Mouse (Mus musculus) myocyte (in vitro differentiated cells): ENCODE results near the gene Hapln1.

ENCODE experiments used
- CEBPB ChIP-seq: IDR thresholded peaks from 2 replicates; pipeline ENCODE4 v1.6.1; 2011; ENCODE audit warnings: mild to moderate bottlenecking, moderate library complexity; ENCODE audit not compliant: poor library complexity, insufficient read depth, severe bottlenecking
- E2F4 ChIP-seq: IDR thresholded peaks from one replicate; pipeline ENCODE4 v1.6.1; 2011; ENCODE audit warnings: mild to moderate bottlenecking, control low read depth, moderate library complexity; ENCODE audit not compliant: insufficient read depth
- POLR2A ChIP-seq: IDR thresholded peaks from one replicate; pipeline ENCODE4 v1.6.1; 2011; ENCODE audit warnings: low read depth, mild to moderate bottlenecking, control low read depth, moderate library complexity; ENCODE audit not compliant: insufficient read length
- TCF12 ChIP-seq: IDR thresholded peaks from one replicate; pipeline ENCODE4 v1.6.1; 2011; ENCODE audit warnings: mild to moderate bottlenecking, control low read depth; ENCODE audit not compliant: poor library complexity, insufficient read depth, severe bottlenecking
- TCF3 ChIP-seq: IDR thresholded peaks from one replicate; pipeline ENCODE4 v1.6.1; 2011; ENCODE audit warnings: low read depth, control low read depth; ENCODE audit not compliant: insufficient read length

DNA sequence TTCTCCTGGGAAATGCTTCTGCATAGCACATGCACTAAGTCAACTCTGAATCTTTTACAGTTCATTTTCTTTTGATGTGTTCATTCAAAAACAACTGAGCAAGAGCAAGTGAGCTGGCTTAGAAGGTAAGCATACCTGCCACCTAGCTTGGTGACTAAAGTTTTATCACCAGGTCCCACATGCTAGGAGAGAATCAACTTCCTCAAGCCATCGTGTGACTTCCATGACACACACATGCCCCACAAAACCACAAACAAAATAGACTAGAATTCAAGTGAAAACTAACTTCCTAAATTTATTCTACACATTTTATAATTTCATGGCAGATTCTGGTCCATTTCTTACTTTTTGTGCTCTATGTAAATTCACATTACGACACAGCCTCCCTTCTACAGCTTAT, 113.7 kb downstream of the Hapln1 start:
- TF ChIP-seq TCF12: no peak
- no peak for TF ChIP-seq TCF3
- TF ChIP-seq POLR2A: no peak
- TF ChIP-seq CEBPB: no peak
- TF ChIP-seq E2F4: no peak
